Mouse (Mus musculus) megakaryocyte, embryonic 14.5 days (primary cell): ENCODE data around the gene Zfp296.

Experiments used
- FLI1 ChIP-seq: IDR thresholded peaks from 2 replicates; pipeline ENCODE4 v1.6.1; 2012; ENCODE audit warnings: low read length, inconsistent platforms, mixed read lengths
- GATA1 ChIP-seq: IDR thresholded peaks from 3 replicates; pipeline ENCODE4 v1.6.1; 2012; ENCODE audit warnings: mixed read lengths, low read length, inconsistent platforms, borderline replicate concordance

DNA sequence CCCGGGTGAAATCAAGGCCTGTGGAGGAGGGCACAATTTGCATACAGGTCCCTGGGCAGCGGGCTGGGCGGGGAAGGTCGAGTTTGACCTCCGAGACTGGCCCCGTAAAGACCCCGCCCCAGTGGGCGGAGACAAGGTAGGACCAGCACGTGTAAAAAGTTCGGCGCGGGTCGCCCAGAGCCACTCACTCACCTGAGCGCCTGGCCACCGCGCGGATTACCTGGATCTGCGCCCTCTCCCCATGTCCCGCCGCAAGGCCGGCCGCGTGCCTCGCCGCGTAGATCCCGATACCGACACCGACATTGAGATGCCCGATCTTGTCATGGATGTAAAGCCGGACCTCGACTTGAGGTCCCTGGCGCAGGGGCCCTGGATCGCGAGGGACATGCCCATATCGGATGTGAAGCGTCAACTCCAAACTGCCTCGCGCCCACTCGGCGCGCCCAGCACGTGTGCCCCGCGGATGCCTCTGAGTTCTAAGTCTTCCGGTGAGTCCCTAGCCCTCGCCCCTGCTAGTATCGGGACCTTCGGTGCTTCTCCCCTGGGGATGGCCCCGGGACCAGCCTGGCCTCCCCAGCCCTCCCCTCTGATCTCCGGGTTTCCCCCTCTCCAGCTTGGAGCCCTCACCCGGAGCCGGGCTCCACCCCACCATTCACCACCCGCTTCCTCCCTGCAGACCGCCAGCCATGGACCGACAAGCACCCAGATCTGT is at the start of gene Zfp296, which contains the start of gene Gemin7:
- TF ChIP-seq GATA1 (no peak), FLI1 (no peak)
